Mouse (Mus musculus): ENCODE measurements at regions not wholly inside any gene's neighbourhood (a gene's known extent, or its start where the extent isn't known, plus 50 kb on each side); places are given as distances from the start of the nearest gene placed in this dataset.
A peak's percentile ranks its signal among the peaks of the same experiment; 100 is the strongest.

- H3K4me3 ChIP-seq (ENCODE audit: insufficient read depth, low read depth, low read length), result no peak overlapping the region
- H3K4me1 ChIP-seq (ENCODE audit: control insufficient read depth, insufficient read depth, low read length), result 0 out of 2 replicates have a peak, but pooled peaks cover 3% of the 10 kb centered on the region
- H3K36me3 ChIP-seq (ENCODE audit: control insufficient read depth, insufficient read depth, low read length), result no peaks in the 10 kb centered on the region
- TF ChIP-seq POLR2A (IDR thresholded peaks at IDR 0.05; ENCODE audit: low read depth, low read length), result no peak
- TF ChIP-seq CTCF (conservative IDR thresholded peaks at IDR 0.05; ENCODE audit: insufficient read depth, insufficient read length, low read depth, low read length), result no peak
- H3K27me3 ChIP-seq (replicated peaks; ENCODE audit: control insufficient read depth, insufficient read depth, low read length), result no peaks in the 10 kb centered on the region
- H3K27ac ChIP-seq (ENCODE audit: insufficient read depth, low read depth, low read length), result no peak overlapping the region
- peak; percentile 82 for DNase-seq
- WGBS, result 32% methylated on average over 4 of the region's 4 CpGs
Observed at GRCm38 (mm10) chr7:69398299-69398698, 649.3 kb upstream of the Arrdc4 start.

- Histone ChIP-seq H3K4me3 (ENCODE audit: insufficient read depth, low read depth, low read length) (no peak overlapping the region), H3K27ac (ENCODE audit: insufficient read depth, low read depth, low read length) (no peak overlapping the region), H3K36me3 (ENCODE audit: control insufficient read depth, insufficient read depth, low read length) (no peaks in the 10 kb centered on the region), H3K27me3 (replicated peaks; ENCODE audit: control insufficient read depth, insufficient read depth, low read length) (no peaks in the 10 kb centered on the region), H3K4me1 (ENCODE audit: control insufficient read depth, insufficient read depth, low read length) (0 out of 2 replicates have a peak, but pooled peaks cover 3% of the 10 kb centered on the region)
- WGBS, result 85% methylated on average over 2 of the region's 2 CpGs
- no peak for DNase-seq
- TF ChIP-seq CTCF (conservative IDR thresholded peaks at IDR 0.05; ENCODE audit: insufficient read depth, insufficient read length, low read depth, low read length) (no peak), POLR2A (IDR thresholded peaks at IDR 0.05; ENCODE audit: low read depth, low read length) (no peak)
Observed at GRCm38 (mm10) chr7:69396868-69397267, 647.8 kb upstream of the Arrdc4 start.

Data from kidney, adult 2 months (tissue).